Mouse (Mus musculus): Measurements from ENCODE around the gene Opcml.

DNA sequence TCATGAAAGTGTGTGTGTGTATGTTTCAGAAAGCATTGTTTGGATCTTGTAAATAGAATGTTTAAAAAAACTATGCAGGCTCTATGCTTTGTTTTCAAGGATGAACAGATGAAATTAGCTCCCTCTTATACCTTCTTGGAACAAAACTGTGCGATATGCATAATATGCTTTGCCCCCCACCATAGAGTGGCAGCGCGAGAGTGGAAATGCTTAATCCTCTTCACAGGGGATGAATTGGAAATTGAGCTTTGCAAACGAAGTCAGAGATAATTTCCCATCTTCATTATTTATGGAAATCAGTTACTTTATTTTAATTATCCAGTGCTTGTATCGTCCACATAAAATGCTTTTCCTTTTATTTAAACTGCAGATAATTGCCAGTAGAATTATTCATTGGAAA is 99.1 kb downstream of the Opcml start:
- TF ChIP-seq CTCF (IDR thresholded peaks at IDR 0.05; ENCODE audit: extremely low read depth, insufficient read length, insufficient replicate concordance, low read depth, low read length) = no peak
- no peak for TF ChIP-seq POLR2A (IDR thresholded peaks at IDR 0.05; ENCODE audit: low read depth, low read length)

All from small intestine, adult 2 months (tissue).